Mouse (Mus musculus): ENCODE measurements at regions not wholly inside any gene's neighbourhood (a gene's known extent, or its start where the extent isn't known, plus 50 kb on each side); places are given as distances from the start of the nearest gene placed in this dataset.

- TF ChIP-seq CTCF (IDR thresholded peaks at IDR 0.05; ENCODE audit: control insufficient read depth, insufficient read depth, insufficient replicate concordance, low read depth, low read length): no peak
- TF ChIP-seq POLR2A (IDR thresholded peaks at IDR 0.05; ENCODE audit: control insufficient read depth, low read depth, low read length): no peak
Observed at GRCm38 (mm10) chr4:100664619-100665264, 111.7 kb upstream of the Cachd1 start.

Measured in testis, adult 2 months (tissue).